Mouse (Mus musculus) megakaryocyte, embryonic 14.5 days (primary cell): ENCODE results near the gene Myo1d.

Experiments
- FLI1 ChIP-seq: IDR thresholded peaks from 2 replicates; pipeline ENCODE4 v1.6.1; 2012; ENCODE audit warnings: low read length, inconsistent platforms, mixed read lengths
- GATA1 ChIP-seq: IDR thresholded peaks from 3 replicates; pipeline ENCODE4 v1.6.1; 2012; ENCODE audit warnings: mixed read lengths, low read length, inconsistent platforms, borderline replicate concordance

- TF ChIP-seq GATA1, result no peak
- no peak for TF ChIP-seq FLI1
Observed at GRCm38 (mm10) chr11:80779527-80780344, at the start of gene Myo1d.
